Mouse (Mus musculus) right cerebral cortex, postnatal 14 days (tissue): Measurements from ENCODE around the gene Tgfb1.

Source experiments
- DNase-seq: peaks from one replicate; pipeline ENCODE4 v3.0.0; 2022

The Tgfb1 gene

GRCm38 (mm10) chr7:25676085-25676781 is 10.6 kb upstream of the Tgfb1 start:
- peak; percentile 94 for DNase-seq

- no peak for DNase-seq
Observed at GRCm38 (mm10) chr7:25677013-25677412, 9.8 kb upstream of the Tgfb1 start.

- DNase-seq: no peak
Observed at GRCm38 (mm10) chr7:25679971-25680370, 6.8 kb upstream of the Tgfb1 start.

GRCm38 (mm10) chr7:25680514-25681258 is 6.1 kb upstream of the Tgfb1 start, which contains the start of gene B9d2:
Gene B9d2, plus strand, starts transcription at chr7:25680780.
- DNase-seq: peak; percentile 91

GRCm38 (mm10) chr7:25681341-25682231 is 5.2 kb upstream of the Tgfb1 start:
- DNase-seq: no peak

- no peak for DNase-seq
Observed at GRCm38 (mm10) chr7:25683474-25684180, 3.2 kb upstream of the Tgfb1 start.

GRCm38 (mm10) chr7:25684659-25685058 is 2.1 kb upstream of the Tgfb1 start:
- DNase-seq: no peak

GRCm38 (mm10) chr7:25685926-25686470 is 804 bp upstream of the Tgfb1 start:
- DNase-seq: no peak

- no peak for DNase-seq
Observed at GRCm38 (mm10) chr7:25687811-25688401, 1.1 kb downstream of the Tgfb1 start.

- no peak for DNase-seq
Observed at GRCm38 (mm10) chr7:25688810-25689586, 2.2 kb downstream of the Tgfb1 start.

GRCm38 (mm10) chr7:25689603-25690021 is 2.8 kb downstream of the Tgfb1 start:
- DNase-seq: no peak

- no peak for DNase-seq
Observed at GRCm38 (mm10) chr7:25690051-25690450, 3.2 kb downstream of the Tgfb1 start.

- DNase-seq: no peak
Observed at GRCm38 (mm10) chr7:25694104-25694503, 7.3 kb downstream of the Tgfb1 start.

GRCm38 (mm10) chr7:25699851-25700250 is 13.0 kb downstream of the Tgfb1 start:
- DNase-seq: no peak

- DNase-seq: no peak
Observed at GRCm38 (mm10) chr7:25700732-25701131, 13.9 kb downstream of the Tgfb1 start.

GRCm38 (mm10) chr7:25702350-25702749 is 15.5 kb downstream of the Tgfb1 start:
- DNase-seq: no peak

GRCm38 (mm10) chr7:25703793-25704494 is 17.1 kb downstream of the Tgfb1 start:
- no peak for DNase-seq

- no peak for DNase-seq
Observed at GRCm38 (mm10) chr7:25704716-25705364, 18.0 kb downstream of the Tgfb1 start.

GRCm38 (mm10) chr7:25705801-25706251 is 19.0 kb downstream of the Tgfb1 start:
- DNase-seq: no peak
